Mouse (Mus musculus): ENCODE data around the gene Hmx3.

Gene Hmx3

GRCm38 (mm10) chr7:131556541-131557271 lies 14.0 kb downstream of the Hmx3 start:
- DNase-seq = no peak

GRCm38 (mm10) chr7:131557751-131558150 lies 15.1 kb downstream of the Hmx3 start:
- DNase-seq = no peak

- DNase-seq = peak; percentile 89 to 91
Observed at GRCm38 (mm10) chr7:131559986-131560696, 17.5 kb downstream of the Hmx3 start, which contains the start of gene Bub3. Gene Bub3 (plus strand): TSS chr7:131560222.

- no peak for DNase-seq
Observed at GRCm38 (mm10) chr7:131560697-131561042, 18.0 kb downstream of the Hmx3 start.

GRCm38 (mm10) chr7:131575246-131575645 lies 32.6 kb downstream of the Hmx3 start:
- no peak for DNase-seq

GRCm38 (mm10) chr7:131582178-131582577 lies 39.5 kb downstream of the Hmx3 start:
- no peak for DNase-seq

- DNase-seq = no peak
Observed at GRCm38 (mm10) chr7:131585551-131585950, 42.9 kb downstream of the Hmx3 start.
